Comparison of ENCODE assay signal across 10 mouse cellular contexts in the genomic region with DNA sequence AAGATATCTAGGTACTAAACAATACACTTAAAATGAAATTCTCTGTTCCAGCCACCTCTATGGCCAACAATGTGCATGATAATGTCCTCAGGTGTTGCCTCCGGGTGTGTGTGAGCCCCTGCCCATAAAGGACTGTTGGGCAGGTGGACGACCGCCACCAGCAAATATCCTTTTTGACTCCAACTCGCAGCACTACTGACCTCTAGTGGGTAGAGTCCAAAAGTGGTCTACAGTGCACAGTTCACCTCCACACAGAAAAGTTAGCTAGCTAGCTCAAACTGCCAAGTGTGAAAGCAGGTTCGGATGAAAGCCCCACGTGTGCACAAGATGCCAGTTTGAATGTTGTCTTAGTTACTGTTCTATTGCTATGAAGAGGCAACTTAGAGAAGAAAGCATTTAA. TPM values are rescaled to one million over a fixed set of nuclear protein-coding genes. Genes with fewer than 3 reads are reported as not detected.
DNase-seq lines count a peak whose midpoint lies in the region; ATAC-seq and TF ChIP-seq lines count a peak whose summit lies in the region.
"Had no signal": no experiment of that assay in that cellular context is flagged by ENCODE, and none has a peak within 500 bp of the region (broad histone marks: within the 10 kb centered on the region; RNA-seq: fewer than 3 reads in every experiment).

No protein-coding gene starts in this region.

- no peak overlapping the region for H3K9ac ChIP-seq in kidney, embryonic 16.5 days (replicated peaks; ENCODE audit: low read length)
- H3K9ac ChIP-seq: embryonic facial prominence, embryonic 12.5 days; stomach, embryonic 15.5 days had no signal

- peak; percentile 46 for TF ChIP-seq CTCF in Patski (IDR thresholded peaks at IDR 0.05)

- ATAC-seq in kidney, embryonic 16.5 days (ENCODE audit: low FRiP score, low TSS enrichment), result no peak
- no peak for ATAC-seq in Patski
- ATAC-seq in frontal cortex, adult (ENCODE audit: low TSS enrichment), result no peak
- no peak for ATAC-seq in erythroblast, adult 5-6 weeks (replicated peaks; ENCODE audit: low FRiP score, poor library complexity, severe bottlenecking)

- POLR2A ChIA-PET in Patski (lab: Charles Lee), result no interaction called here

- no peaks in the 10 kb centered on the region for H3K36me3 ChIP-seq in kidney, embryonic 16.5 days (ENCODE audit: insufficient read depth, low read length)
- H3K36me3 ChIP-seq: embryonic facial prominence, embryonic 12.5 days; stomach, embryonic 15.5 days had no signal

- CTCF ChIA-PET in Patski (lab: Charles Lee), result interaction anchor here (1.0 to 1.3 kb wide), 2 partner anchors 9 to 24 kb away, joined by 4 to 6 read pairs; no protein-coding TSS in a partner anchor

- H3K27me3 ChIP-seq in kidney, embryonic 16.5 days (ENCODE audit: insufficient read depth, low read length), result peaks cover 49% of the 10 kb centered on the region
- H3K27me3 ChIP-seq in Patski, result no peaks in the 10 kb centered on the region

- peaks cover 27% of the 10 kb centered on the region for H3K4me1 ChIP-seq in kidney, embryonic 16.5 days (ENCODE audit: insufficient read depth, low read length)

- H3K4me2 ChIP-seq in kidney, embryonic 16.5 days (replicated peaks; ENCODE audit: low read depth, low read length), result no peak overlapping the region
- H3K4me2 ChIP-seq: embryonic facial prominence, embryonic 12.5 days; stomach, embryonic 15.5 days had no signal

- H3K9me3 ChIP-seq in kidney, embryonic 16.5 days (ENCODE audit: low read length), result no peaks in the 10 kb centered on the region
- H3K9me3 ChIP-seq: embryonic facial prominence, embryonic 12.5 days; stomach, embryonic 15.5 days had no signal

- WGBS in kidney, embryonic 16.5 days, result 11% methylated on average over 6 of the region's 6 CpGs

- H3K4me3 ChIP-seq in kidney, embryonic 16.5 days (ENCODE audit: low read length), result no peak overlapping the region
- H3K4me3 ChIP-seq: embryonic facial prominence, embryonic 12.5 days; stomach, embryonic 15.5 days had no signal

- H3K27ac ChIP-seq in kidney, embryonic 16.5 days (ENCODE audit: low read length), result no peak overlapping the region
- H3K27ac ChIP-seq: embryonic facial prominence, embryonic 12.5 days; stomach, embryonic 15.5 days had no signal

- DNase-seq in kidney, adult 9 months, result peak; percentile 59
- no peak for DNase-seq in Patski (ENCODE audit: low read depth, low spot score)
- peak; percentile 68 for DNase-seq in embryo, embryonic 11 days
- peak; percentile 33 for DNase-seq in lung, postnatal 25 days (ENCODE audit: low spot score)
- no peak for DNase-seq in right cerebral cortex, adult 18-20 months

- in situ Hi-C loops in Patski (cut with MboI; ENCODE audit: low pct_unique_long_range_greater_than_20kb), result no loop called here

RNA-seq across cellular contexts. Expression of gene Nsun2, which starts 48.2 kb away (rescaled TPM):
- polyA plus RNA-seq in kidney, embryonic 16.5 days (2015; fragmentation: Nextera tagmentation; extraction: Ambion mirVana), result 124 and 131 TPM in 2 replicates
- polyA plus RNA-seq in Patski (2021), result 100 TPM
- 13.8 and 26.3 TPM in 2 replicates for total RNA-seq in erythroblast, adult 5-6 weeks (2015; ENCODE audit: low replicate concordance)
- total RNA-seq in erythroblast, adult 5-6 weeks (2017; ENCODE audit: low replicate concordance), result 32.4 and 37.1 TPM in 2 replicates

RNA-seq across cellular contexts. Expression of gene Tent4a, which starts 49.1 kb away (rescaled TPM):
- polyA plus RNA-seq in kidney, embryonic 16.5 days (2015; fragmentation: Nextera tagmentation; extraction: Ambion mirVana), result 5.0 and 5.1 TPM in 2 replicates
- 27.7 TPM for polyA plus RNA-seq in Patski (2021)
- total RNA-seq in erythroblast, adult 5-6 weeks (2015; ENCODE audit: low replicate concordance), result 6.3 and 7.7 TPM in 2 replicates
- total RNA-seq in erythroblast, adult 5-6 weeks (2017; ENCODE audit: low replicate concordance), result 9.2 and 9.9 TPM in 2 replicates

Comparison
In these comparisons a context has a peak if more than half of its experiments do, and no peak if none do; other contexts are left out.
1. DNase-seq: peak in kidney, adult 9 months (single experiment), embryo, embryonic 11 days (single experiment) and lung, postnatal 25 days (single experiment); none in Patski (single experiment) and right cerebral cortex, adult 18-20 months (single experiment).